Mouse (Mus musculus) heart, adult 18-20 months (tissue): Measurements from ENCODE around the gene Glrx. TPM values are rescaled to one million over a fixed set of nuclear protein-coding genes. Genes with fewer than 3 reads are reported as not detected.
A peak's percentile ranks its signal among the peaks of the same experiment; 100 is the strongest.
"Not testable (repeated sequence)": the region's sequence is repeated elsewhere in the genome, so short reads cannot be mapped to it uniquely, and the experiment has no call there.

Experiments used
- DNase-seq, 2 experiments: peaks; one replicate each; pipeline ENCODE4 v3.0.0; 2021 to 2022; ENCODE audit warnings: mixed read lengths in 1 of 2
- long read RNA-seq, 2 experiments: library from polyadenylated mRNA; stranded (forward); transcript quantifications; one replicate each; pipeline ENCODE4 v2.0.0; 2021
- total RNA-seq, 2 experiments: library from RNA; stranded (reverse); gene quantifications; 2 replicates each; pipeline ENCODE4 v1.2.3; 2021

The Glrx gene
- total RNA-seq = 10 to 100 TPM; 36.9 to 41.4 TPM
- long read RNA-seq, experiment 1, transcript Glrx-201 (3 exons, 1,345 nt) = major isoform, 29 of 34 reads
- long read RNA-seq, experiment 1, partial matches to known transcripts = 2 of 34 reads
- long read RNA-seq, experiment 1, other reads (novel, unspliced or antisense) = 3 of 34 reads
- long read RNA-seq, experiment 2, transcript Glrx-201 (3 exons, 1,345 nt) = major isoform, 16 of 20 reads
- long read RNA-seq, experiment 2, partial matches to known transcripts = 2 of 20 reads
- long read RNA-seq, experiment 2, other reads (novel, unspliced or antisense) = 2 of 20 reads

- peak; percentile 86 to 89 for DNase-seq
Measured at GRCm38 (mm10) chr13:75839719-75840481, at the start of gene Glrx. TSS of gene Glrx (plus strand) at chr13:75839868.

DNA sequence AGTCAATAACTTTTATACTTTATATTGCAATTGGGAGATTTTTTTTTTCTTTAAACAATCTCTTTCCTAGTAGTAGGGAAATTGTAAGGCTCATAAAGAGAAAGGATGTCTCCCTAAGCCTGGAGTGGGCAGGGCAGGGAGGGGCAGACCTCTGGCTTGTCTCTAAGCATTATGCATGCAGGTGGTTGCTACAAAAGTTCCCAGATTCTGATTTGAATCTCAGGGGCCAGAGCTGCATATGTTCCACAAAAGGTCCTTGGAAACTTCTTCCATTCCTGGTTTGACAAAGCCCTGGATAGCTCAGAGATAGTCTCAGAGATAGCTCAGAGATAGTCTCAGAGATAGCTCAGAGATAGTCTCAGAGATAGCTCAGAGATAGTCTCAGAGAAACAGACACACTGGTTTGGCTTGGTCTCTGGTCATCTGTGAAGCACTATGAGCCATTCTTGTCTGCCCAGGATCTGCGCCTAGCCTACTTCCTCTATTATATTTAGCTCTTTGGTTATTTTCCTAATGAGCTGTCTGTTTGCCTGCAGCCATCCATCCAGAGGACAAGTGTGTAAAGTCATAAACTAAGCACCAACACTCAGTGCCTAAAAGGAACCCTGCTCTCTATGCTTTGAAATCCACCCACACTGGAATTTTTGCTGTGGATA, 49.0 kb upstream of the Glrx start:
- no peak for DNase-seq

DNA sequence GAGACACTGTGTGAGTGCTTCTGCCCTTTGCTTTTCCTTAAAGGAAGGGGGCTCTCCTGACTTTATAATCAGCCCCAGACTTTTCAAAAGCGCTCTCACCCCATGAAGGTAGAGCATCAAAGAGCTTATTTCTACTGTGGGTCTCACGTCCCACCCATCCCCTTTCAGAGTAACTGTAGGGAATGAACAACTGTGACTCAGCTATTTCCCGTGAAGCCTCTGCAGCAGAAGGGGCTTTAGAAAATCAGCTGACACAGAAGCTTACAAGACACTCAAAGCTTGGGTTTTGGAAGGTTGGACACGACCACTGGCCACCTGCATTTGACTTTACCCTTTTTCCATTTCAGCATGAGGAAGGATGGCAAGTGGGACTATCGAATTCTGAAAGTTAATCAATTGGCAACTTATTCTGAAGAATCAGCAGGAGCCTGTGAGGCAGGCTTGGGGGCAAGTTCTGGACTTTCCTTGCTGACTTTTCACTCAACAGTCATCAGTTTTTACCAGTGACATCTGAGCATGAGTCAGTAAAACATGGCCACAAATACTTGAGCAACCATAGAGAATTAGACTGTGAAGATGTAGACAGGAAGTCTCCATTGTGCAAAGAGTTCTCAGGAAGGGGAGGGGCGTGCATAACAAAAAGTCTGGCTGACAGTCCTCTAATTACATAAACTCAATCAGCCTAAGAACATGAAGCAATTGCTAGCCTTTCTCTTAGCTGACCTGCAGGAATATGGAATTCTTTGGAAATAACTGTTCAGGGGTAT, 45.6 kb upstream of the Glrx start:
- no peak for DNase-seq

DNA sequence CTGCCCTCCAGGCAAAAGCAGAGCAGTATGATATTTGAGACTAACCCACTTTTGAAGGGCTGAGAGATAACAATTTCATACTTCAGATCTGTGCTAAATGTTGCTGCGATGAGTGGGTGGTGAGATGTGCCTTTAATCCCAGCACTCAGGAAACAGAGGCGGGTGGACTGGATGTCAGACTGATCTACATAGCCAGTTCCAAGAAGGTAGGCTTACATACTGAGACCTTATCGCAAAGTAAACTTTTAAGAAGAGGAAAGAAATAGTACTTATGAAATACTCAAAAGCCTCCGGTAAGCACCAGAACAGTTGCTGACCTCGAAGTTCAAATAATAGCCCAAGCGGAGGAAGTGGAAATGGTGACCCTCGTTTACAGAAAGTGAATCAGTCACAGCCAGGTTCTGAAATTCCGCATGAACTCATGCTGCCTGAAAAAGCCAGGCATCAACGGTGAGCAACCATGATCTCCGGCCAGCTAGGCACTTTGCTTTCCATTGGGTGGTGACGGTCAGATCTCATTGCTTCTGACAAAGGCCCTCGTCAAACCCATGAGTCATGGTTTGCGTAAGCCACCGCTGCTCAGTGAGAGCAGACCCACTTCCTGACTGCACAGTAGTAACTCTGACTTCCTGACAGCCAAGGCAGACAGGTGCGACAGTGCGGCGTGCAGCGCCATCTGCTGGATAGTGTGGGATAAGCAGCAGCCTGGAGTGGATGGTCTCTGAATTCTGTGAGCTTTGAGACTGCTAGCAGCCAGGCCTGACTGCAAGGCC, 42.1 kb upstream of the Glrx start:
- peak; percentile 90 to 94 for DNase-seq

- DNase-seq = peak; percentile 25 to 28
Measured at GRCm38 (mm10) chr13:75798413-75799302, 41.0 kb upstream of the Glrx start.

- DNase-seq = no peak
Measured at GRCm38 (mm10) chr13:75799421-75799820, 40.2 kb upstream of the Glrx start.

DNA sequence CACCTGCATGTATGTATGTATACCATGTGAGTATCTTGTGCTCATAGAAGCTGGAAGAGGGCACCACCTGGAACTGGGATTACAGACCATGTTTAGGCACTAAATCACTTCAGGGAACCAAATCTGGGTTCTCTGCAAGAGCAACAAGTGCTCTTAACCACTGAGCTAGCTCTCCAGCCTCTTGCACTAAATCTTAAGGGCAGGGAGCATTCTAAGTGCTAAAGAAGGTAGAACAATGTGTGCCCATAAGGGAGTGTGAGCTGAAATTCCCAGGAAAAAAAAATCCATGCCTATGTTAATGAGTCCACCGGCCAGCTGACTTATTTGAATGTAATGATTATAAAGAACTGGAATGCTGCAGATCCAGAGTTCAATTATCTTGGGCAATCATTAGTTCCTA, 31.7 kb upstream of the Glrx start:
- DNase-seq = no peak

DNA sequence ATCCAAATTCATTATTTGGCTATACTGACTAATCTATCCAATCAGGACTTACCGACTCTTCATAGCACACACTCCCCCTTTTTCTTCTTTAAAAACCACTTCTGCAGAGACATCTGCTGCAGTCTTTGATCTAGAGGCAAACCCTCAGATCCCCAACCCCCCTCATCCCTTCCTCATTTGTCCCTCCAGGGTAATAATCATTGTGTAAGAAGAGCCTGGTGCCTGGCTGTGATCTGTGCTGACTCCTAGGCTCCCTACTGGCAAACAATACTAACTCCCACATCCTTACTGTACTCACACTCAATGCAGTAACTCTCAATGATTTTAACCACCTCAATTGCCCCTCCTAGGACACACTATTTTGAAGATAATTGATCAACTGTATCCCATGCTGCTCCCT, 29.7 kb upstream of the Glrx start:
- DNase-seq = no peak

DNA sequence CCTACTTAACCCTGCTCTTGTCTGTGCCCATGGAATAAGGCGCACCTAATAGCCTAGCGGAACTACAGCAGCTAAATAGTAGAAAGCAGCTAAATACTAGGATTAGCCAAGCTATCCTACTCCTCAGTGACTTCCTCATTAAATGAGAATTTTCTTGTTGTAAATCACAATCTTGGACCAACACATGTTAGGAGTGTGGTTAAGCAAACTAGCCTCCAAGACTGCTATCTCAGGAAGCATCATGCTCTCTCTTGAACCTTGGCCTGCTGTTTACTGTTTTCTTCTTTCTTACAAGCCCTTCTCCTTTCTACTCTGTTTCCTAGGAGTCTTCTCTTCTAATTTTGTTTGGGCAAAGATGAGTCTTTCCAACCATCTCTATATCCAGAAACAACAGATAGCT, 22.5 kb upstream of the Glrx start:
- no peak for DNase-seq

- DNase-seq = no peak
Measured at GRCm38 (mm10) chr13:75818486-75818885, 21.2 kb upstream of the Glrx start.

- DNase-seq = no peak
Measured at GRCm38 (mm10) chr13:75818945-75819706, 20.5 kb upstream of the Glrx start.

DNA sequence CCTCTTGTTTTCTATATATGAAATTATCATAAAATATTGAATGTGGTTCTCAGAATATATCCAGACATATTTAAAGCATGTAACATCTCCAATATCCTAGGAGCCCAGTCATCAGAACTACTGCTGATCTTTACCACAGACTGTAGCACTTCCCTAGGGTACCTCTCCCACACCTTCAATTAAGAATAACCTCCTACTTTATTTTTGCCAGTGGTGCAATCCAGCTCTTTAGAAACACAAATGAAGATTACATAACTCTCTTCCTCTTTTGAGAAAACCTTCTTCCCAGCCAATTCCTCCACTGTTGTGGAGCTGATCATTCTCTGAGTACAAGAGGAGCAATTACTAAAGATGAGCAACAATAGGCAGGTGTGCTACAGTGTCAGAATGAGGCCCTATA, 19.8 kb upstream of the Glrx start:
- DNase-seq = no peak

GRCm38 (mm10) chr13:75822366-75822765, 17.3 kb upstream of the Glrx start:
- not testable (repeated sequence) for DNase-seq

GRCm38 (mm10) chr13:75823201-75823600, 16.5 kb upstream of the Glrx start:
- DNase-seq = peak in 1 of 2 experiments; percentile 10

- DNase-seq = no peak
Measured at GRCm38 (mm10) chr13:75824611-75825319, 14.9 kb upstream of the Glrx start.

DNA sequence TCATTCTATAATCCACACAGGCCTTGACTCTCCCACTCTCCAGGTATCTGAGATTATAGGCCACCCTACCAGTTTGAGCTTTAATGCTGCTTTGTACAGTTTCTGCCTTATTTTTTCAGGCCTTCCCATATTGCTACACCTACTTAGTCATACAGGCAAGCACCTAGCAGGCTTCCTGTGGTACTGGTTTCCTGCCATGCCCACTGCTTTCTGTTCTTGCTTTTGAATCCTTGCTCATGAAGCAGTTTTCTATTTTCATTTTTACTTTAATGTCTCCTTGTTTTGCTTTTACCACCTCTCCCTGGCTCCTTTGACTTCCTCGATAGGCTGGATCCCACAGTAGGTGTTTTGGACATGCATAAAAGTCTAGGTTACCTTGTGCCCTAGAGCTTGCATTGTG, 14.3 kb upstream of the Glrx start:
- DNase-seq = no peak

- DNase-seq = no peak
Measured at GRCm38 (mm10) chr13:75830708-75831107, 9.0 kb upstream of the Glrx start.

DNA sequence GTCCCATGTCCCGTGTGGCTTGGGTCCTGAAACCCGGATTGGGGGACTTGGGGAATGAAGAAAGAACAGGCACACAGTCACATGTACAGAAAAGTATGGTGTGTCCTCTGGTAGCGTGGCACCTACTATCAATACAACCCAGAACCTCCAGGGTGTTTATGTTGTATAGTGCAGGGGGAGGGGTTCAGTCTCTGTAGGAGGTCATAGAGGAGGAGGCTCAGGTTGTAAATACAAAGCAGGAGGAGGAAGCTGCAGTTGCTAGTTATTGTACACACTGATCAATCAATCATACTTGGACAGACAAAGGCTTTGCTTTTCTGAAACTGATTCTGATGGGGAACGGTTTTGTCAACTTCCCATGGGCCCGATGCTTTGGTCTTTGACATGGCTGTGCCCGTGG, 8.0 kb upstream of the Glrx start:
- DNase-seq = no peak

DNA sequence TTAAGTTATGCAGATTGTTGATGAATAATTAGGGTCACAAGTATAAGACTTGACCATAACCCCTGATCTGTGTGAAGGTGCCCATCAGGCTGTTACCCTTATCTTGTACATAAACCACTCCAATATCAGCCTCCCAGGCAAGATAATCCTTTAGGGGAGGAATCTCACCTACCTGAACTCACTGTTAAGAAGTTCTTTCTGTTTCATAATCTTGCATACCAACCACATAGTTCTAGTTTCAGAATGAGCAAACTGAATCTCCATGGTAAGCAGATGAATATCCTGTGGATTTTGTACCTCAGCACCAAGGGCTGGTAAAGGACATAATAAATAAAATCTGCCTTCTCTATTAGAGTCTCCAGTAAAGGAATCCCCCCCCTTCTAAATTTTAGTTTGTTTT, 7.0 kb upstream of the Glrx start:
- DNase-seq = no peak
